In the genomic region with DNA sequence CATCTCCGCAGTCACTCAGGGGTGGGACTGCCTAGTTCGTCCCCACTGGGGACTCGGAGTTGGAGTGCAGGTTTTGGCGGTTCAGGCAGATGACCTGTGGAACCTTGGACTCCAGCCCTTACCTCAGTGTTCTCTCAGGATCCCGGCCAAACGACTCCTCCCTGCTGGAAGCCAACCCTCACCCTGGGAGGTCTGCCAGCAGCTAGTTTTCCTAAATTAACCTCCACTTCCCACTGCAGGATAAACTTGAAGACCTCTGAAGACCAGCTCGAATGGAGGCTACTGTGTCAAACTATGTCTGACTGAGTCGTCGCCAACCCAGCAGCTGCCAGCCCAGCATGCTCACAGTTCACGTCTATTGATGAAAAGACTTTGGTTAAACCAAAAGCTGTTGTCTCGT, we compare ENCODE assay signal across 10 mouse cellular contexts.
DNase-seq lines count a peak whose midpoint lies in the region; ATAC-seq lines count a peak whose summit lies in the region.
"Had no signal": no experiment of that assay in that cellular context is flagged by ENCODE, and none has a peak within 500 bp of the region (broad histone marks: within the 10 kb centered on the region; RNA-seq: fewer than 3 reads in every experiment).

No protein-coding gene starts in this region.

- H3K36me3 ChIP-seq in limb, embryonic 15.5 days, result no peaks in the 10 kb centered on the region
- no peaks in the 10 kb centered on the region for H3K36me3 ChIP-seq in limb, embryonic 10.5 days
- H3K36me3 ChIP-seq: limb, embryonic 13.5 days; neural tube, embryonic 13.5 days had no signal

- no peak overlapping the region for H3K4me3 ChIP-seq in limb, embryonic 15.5 days
- H3K4me3 ChIP-seq in limb, embryonic 10.5 days, result no peak overlapping the region
- H3K4me3 ChIP-seq: limb, embryonic 13.5 days; neural tube, embryonic 13.5 days had no signal

- DNase-seq in limb, embryonic 10.5 days (ENCODE audit: low spot score), result no peak
- DNase-seq in cerebellum, postnatal 14 days, result peak; percentile 77 to 81
- peak; percentile 76 for DNase-seq in kidney, adult 11 months
- DNase-seq in skeletal muscle tissue, adult 2 months (ENCODE audit: low read depth, low spot score), result peak; percentile 57
- no peak for DNase-seq in layer of hippocampus, postnatal 25 days (ENCODE audit: extremely low spot score in 1 of 2, low spot score in 1 of 2)
- no peak for DNase-seq in thymus, postnatal 10 days (ENCODE audit: low spot score in 2 of 2)

- no peaks in the 10 kb centered on the region for H3K27me3 ChIP-seq in limb, embryonic 15.5 days
- H3K27me3 ChIP-seq in limb, embryonic 10.5 days (ENCODE audit: low read depth, poor library complexity, severe bottlenecking), result no peaks in the 10 kb centered on the region
- H3K27me3 ChIP-seq: limb, embryonic 13.5 days; neural tube, embryonic 13.5 days had no signal

- ATAC-seq in limb, embryonic 15.5 days (ENCODE audit: insufficient number of reproducible peaks, low FRiP score, low TSS enrichment, low read depth), result no peak; the same call in 1 of the 2 replicates
- ATAC-seq in megakaryocyte progenitor cell, adult 5-6 weeks (replicated peaks; ENCODE audit: poor library complexity), result no peak

- no peak overlapping the region for H3K9ac ChIP-seq in limb, embryonic 15.5 days
- H3K9ac ChIP-seq: limb, embryonic 13.5 days; neural tube, embryonic 13.5 days had no signal

- H3K27ac ChIP-seq in limb, embryonic 15.5 days, result peak overlapping the region; percentile 7; the same call in 1 of the 2 replicates
- H3K27ac ChIP-seq in limb, embryonic 10.5 days, result no peak overlapping the region
- H3K27ac ChIP-seq: limb, embryonic 13.5 days; neural tube, embryonic 13.5 days had no signal

- 42% methylated on average over 11 of the region's 11 CpGs for WGBS in limb, embryonic 15.5 days
- 67% methylated on average over 11 of the region's 11 CpGs for WGBS in limb, embryonic 10.5 days

- H3K4me1 ChIP-seq in limb, embryonic 15.5 days, result peaks cover 9% of the 10 kb centered on the region
- H3K4me1 ChIP-seq in limb, embryonic 10.5 days, result peaks cover 7% of the 10 kb centered on the region; the same call in 1 of the 2 replicates
- H3K4me1 ChIP-seq: limb, embryonic 13.5 days had no signal

- no peak overlapping the region for H3K4me2 ChIP-seq in limb, embryonic 15.5 days
- H3K4me2 ChIP-seq: limb, embryonic 13.5 days; neural tube, embryonic 13.5 days had no signal

- H3K9me3 ChIP-seq in limb, embryonic 15.5 days, result no peaks in the 10 kb centered on the region
- no peaks in the 10 kb centered on the region for H3K9me3 ChIP-seq in limb, embryonic 10.5 days (replicated peaks)
- H3K9me3 ChIP-seq: neural tube, embryonic 13.5 days had no signal

Comparison
In these comparisons a context has a peak if more than half of its experiments do, and no peak if none do; other contexts are left out.
1. DNase-seq: peak in cerebellum, postnatal 14 days (2 of 2), kidney, adult 11 months (single experiment) and skeletal muscle tissue, adult 2 months (single experiment); none in limb, embryonic 10.5 days (single experiment), layer of hippocampus, postnatal 25 days (0 of 2) and thymus, postnatal 10 days (0 of 2).